Mouse (Mus musculus) G1E (cell line): Measurements from ENCODE around the gene Olfr746. TPM values are rescaled to one million over a fixed set of nuclear protein-coding genes. Genes with fewer than 3 reads are reported as not detected.

Experiments used
- ATAC-seq: 2 replicates; pipeline ENCODE4 v1.8.0; 2016; ENCODE audit warnings: mild to moderate bottlenecking; ENCODE audit not compliant: insufficient number of reproducible peaks, poor library complexity, low FRiP score, severe bottlenecking; ENCODE audit errors: extremely low read depth
- DNase-seq: peaks from one replicate; pipeline ENCODE4 v3.0.0; 2012; ENCODE audit warnings: low spot score
- H3K27me3 ChIP-seq: 2 replicates; pipeline ENCODE4 v1.6.1; 2012; ENCODE audit warnings: mild to moderate bottlenecking, low read length, inconsistent platforms; ENCODE audit not compliant: insufficient read depth
- H3K36me3 ChIP-seq: replicated peaks from 2 replicates; pipeline ENCODE3; 2012; ENCODE audit warnings: mild to moderate bottlenecking, inconsistent platforms
- H3K4me1 ChIP-seq: 2 replicates; pipeline ENCODE4 v1.6.1; 2012; ENCODE audit warnings: low read depth, low read length, inconsistent platforms, mixed read lengths; ENCODE audit not compliant: insufficient read depth
- H3K4me3 ChIP-seq: 2 replicates; pipeline ENCODE4 v1.5.1; 2012; ENCODE audit warnings: low read depth, mild to moderate bottlenecking, inconsistent platforms, low read length, moderate library complexity, mixed read lengths
- H3K9me3 ChIP-seq: replicated peaks from 2 replicates; pipeline ENCODE4 v1.6.1; 2012; ENCODE audit warnings: inconsistent platforms
- CTCF ChIP-seq: IDR thresholded peaks from 2 replicates; pipeline ENCODE4 v1.5.1; 2012; ENCODE audit warnings: low read depth, low read length, inconsistent platforms, mixed read lengths
- GATA1 ChIP-seq: IDR thresholded peaks from 2 replicates; pipeline ENCODE4 v1.6.1; 2012; ENCODE audit warnings: borderline replicate concordance, low read length, inconsistent platforms, mixed read lengths
- GATA2 ChIP-seq: IDR thresholded peaks from 2 replicates; pipeline ENCODE4 v1.6.1; 2012; ENCODE audit warnings: low read depth, low read length, inconsistent platforms, borderline replicate concordance
- POLR2AphosphoS5 ChIP-seq: IDR thresholded peaks from 2 replicates; pipeline ENCODE4 v1.6.1; 2012; ENCODE audit warnings: low read depth, low read length, inconsistent platforms; ENCODE audit not compliant: insufficient replicate concordance
- TAL1 ChIP-seq: conservative IDR thresholded peaks from 2 replicates; pipeline ENCODE4 v1.6.1; 2012; ENCODE audit warnings: low read depth, low read length, inconsistent platforms, mixed read lengths
- polyA plus RNA-seq: library from polyadenylated mRNA; stranded (reverse); fragments of >175 nt; gene quantifications from 2 replicates; pipeline ENCODE4 v1.2.3, GENCODE M21; 2012
- total RNA-seq, 2 experiments: library from RNA; stranded (forward) in 1 of 2; stranded (reverse) in 1 of 2; fragments of 200-1000 nt in 1 of 2; fragments of >200 nt in 1 of 2; fragmentation: Nextera tagmentation in 1 of 2; gene quantifications; 2 replicates each; pipeline ENCODE4 v1.2.3; 2014 to 2017

Gene Olfr746
- total RNA-seq (2014; fragmentation: Nextera tagmentation) = not detected in 2 replicates
- 0.22 TPM in 1 of 2 replicates, not detected in the other for total RNA-seq (2017)
- polyA plus RNA-seq = not detected in 2 replicates

DNA sequence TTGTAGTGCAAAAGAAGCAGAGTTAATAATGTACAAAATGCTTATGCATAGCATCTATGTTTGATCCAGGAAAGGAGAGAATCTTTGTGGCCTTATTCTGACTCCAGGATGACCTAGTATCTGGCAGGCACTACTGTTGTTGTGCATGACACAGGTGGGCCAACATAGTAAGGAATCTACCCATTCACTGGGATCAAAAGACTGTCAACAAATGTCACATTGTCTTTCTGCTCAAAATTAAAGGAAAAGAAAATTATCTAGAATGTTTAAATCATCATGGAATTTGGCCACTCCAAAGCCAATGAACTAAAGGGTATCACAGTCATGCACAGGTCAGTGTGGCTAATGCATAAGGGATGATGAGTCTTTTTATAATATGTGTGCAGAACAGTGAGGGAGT, at the start of gene Olfr746:
TSS of gene Olfr746 (plus strand) at position 301 of the 400 bp plus-strand sequence.
- Histone ChIP-seq H3K4me3 (no peak within 1 kb of the TSS), H3K27me3 (no peaks in the 10 kb centered on the region), H3K9me3 (no peaks in the 10 kb centered on the region), H3K36me3 (no peaks in the 10 kb centered on the region), H3K4me1 (no peaks in the 10 kb centered on the region)
- DNase-seq (no peak), ATAC-seq (no peak)
- TF ChIP-seq CTCF = no peak
- no peak for TF ChIP-seq TAL1
- no peak for TF ChIP-seq GATA1
- no peak for TF ChIP-seq GATA2
- TF ChIP-seq POLR2AphosphoS5 = no peak

DNA sequence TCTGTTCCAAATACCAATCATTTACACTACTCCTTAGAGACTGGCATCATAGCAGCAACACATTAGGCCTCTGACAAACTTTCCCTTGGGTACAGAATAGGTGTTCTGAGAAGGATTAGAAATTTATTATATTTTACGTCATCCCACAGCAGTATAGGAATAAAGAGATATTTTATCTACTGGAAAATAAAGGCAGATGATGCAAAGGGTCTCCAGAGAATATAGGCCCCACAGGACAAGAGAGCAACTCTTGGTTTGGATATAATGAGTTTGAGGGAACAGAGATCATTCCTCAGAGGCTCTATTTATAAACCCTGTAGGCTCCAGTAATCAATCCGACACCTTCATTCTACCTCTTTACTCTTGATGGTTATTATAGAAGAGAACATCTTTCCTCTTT, 32.3 kb upstream of the Olfr746 start, which contains the start of gene Olfr744:
TSS of gene Olfr744 (plus strand) at position 301 of the 400 bp plus-strand sequence.
- Histone ChIP-seq H3K9me3 (no peaks in the 10 kb centered on the region), H3K4me3 (no peak within 1 kb of the TSS), H3K36me3 (no peaks in the 10 kb centered on the region), H3K27me3 (no peaks in the 10 kb centered on the region), H3K4me1 (no peaks in the 10 kb centered on the region)
- ATAC-seq = no peak
- no peak for DNase-seq
- no peak for TF ChIP-seq POLR2AphosphoS5
- TF ChIP-seq CTCF = no peak
- TF ChIP-seq GATA1 = no peak
- no peak for TF ChIP-seq TAL1
- no peak for TF ChIP-seq GATA2

DNA sequence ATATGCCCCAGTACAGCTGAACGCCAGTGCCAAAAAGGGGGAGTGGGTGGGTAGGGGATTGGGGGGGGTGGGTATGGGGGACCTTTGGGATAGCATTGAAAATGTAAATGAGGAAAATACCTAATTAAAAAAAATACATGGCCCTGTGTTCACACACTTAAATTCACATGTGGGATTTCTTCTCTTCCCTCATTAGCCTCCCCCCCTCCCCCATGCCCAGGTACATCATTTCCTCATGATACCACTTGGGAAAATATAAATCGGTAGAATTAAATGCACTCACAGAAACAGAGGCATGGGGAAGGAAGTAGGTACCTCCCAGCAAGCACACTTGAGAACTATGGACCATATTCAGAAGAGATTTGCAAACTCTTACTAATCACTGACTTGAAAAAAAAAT, 7.8 kb upstream of the Olfr746 start, which contains the start of gene Olfr745:
TSS of gene Olfr745 (plus strand) at position 301 of the 400 bp plus-strand sequence.
- DNase-seq (no peak), ATAC-seq (no peak)
- H3K4me1 ChIP-seq = no peaks in the 10 kb centered on the region
- no peaks in the 10 kb centered on the region for H3K36me3 ChIP-seq
- no peak for TF ChIP-seq GATA1
- TF ChIP-seq TAL1 = no peak
- no peak for TF ChIP-seq POLR2AphosphoS5
- TF ChIP-seq GATA2 = no peak
- TF ChIP-seq CTCF = no peak
- no peak within 1 kb of the TSS for H3K4me3 ChIP-seq
- no peaks in the 10 kb centered on the region for H3K9me3 ChIP-seq
- no peaks in the 10 kb centered on the region for H3K27me3 ChIP-seq

DNA sequence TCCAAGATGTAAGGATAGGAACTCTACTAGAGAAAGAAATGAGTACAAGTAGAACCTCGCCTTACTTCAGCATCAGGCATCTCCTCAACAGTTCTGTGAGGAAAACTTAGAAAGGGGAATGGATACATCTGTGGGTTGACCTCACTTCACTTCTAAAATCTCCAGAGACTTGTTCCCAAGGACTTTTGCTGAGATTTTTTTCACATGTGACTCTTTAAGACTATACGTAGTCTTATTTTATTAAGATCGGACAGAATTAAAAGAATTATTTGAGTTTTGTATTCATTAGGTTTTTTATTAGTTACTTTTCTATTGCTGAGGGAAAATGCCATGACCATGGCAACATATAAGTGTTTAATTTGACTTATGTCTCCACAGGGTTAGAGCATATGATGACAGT, 46.2 kb downstream of the Olfr746 start, which contains the start of gene Olfr747:
TSS of gene Olfr747 (minus strand) at position 101 of the 400 bp plus-strand sequence.
- Histone ChIP-seq H3K36me3 (no peaks in the 10 kb centered on the region), H3K9me3 (no peaks in the 10 kb centered on the region), H3K4me1 (no peaks in the 10 kb centered on the region), H3K4me3 (no peak within 1 kb of the TSS), H3K27me3 (no peaks in the 10 kb centered on the region)
- DNase-seq = no peak
- TF ChIP-seq GATA2 = no peak
- no peak for TF ChIP-seq POLR2AphosphoS5
- no peak for TF ChIP-seq TAL1
- TF ChIP-seq CTCF = no peak
- TF ChIP-seq GATA1 = no peak
- no peak for ATAC-seq

Other genes with a start within 250 kb of the Olfr746 start
- gene Olfr738, start 239.5 kb upstream of the Olfr746 start, total RNA-seq (2014; fragmentation: Nextera tagmentation) = not detected in 2 replicates
- not detected in 2 replicates for gene Olfr738, start 239.5 kb upstream of the Olfr746 start, total RNA-seq (2017)
- not detected in 2 replicates for gene Olfr738, start 239.5 kb upstream of the Olfr746 start, polyA plus RNA-seq
- gene Olfr739, start 228.5 kb upstream of the Olfr746 start, total RNA-seq (2014; fragmentation: Nextera tagmentation) = not detected in 2 replicates
- gene Olfr739, start 228.5 kb upstream of the Olfr746 start, total RNA-seq (2017) = 0.05 and 0.17 TPM in 2 replicates
- gene Olfr739, start 228.5 kb upstream of the Olfr746 start, polyA plus RNA-seq = not detected in 2 replicates
- not detected in 2 replicates for gene Olfr740, start 201.5 kb upstream of the Olfr746 start, total RNA-seq (2014; fragmentation: Nextera tagmentation)
- gene Olfr740, start 201.5 kb upstream of the Olfr746 start, total RNA-seq (2017) = 0.06 and 0.11 TPM in 2 replicates
- not detected in 2 replicates for gene Olfr740, start 201.5 kb upstream of the Olfr746 start, polyA plus RNA-seq
- not detected in 2 replicates for gene Olfr741, start 174.3 kb upstream of the Olfr746 start, total RNA-seq (2014; fragmentation: Nextera tagmentation)
- 0.16 TPM in 1 of 2 replicates, not detected in the other for gene Olfr741, start 174.3 kb upstream of the Olfr746 start, total RNA-seq (2017)
- not detected in 2 replicates for gene Olfr741, start 174.3 kb upstream of the Olfr746 start, polyA plus RNA-seq
- not detected in 2 replicates for gene Olfr742, start 143.5 kb upstream of the Olfr746 start, total RNA-seq (2014; fragmentation: Nextera tagmentation)
- 0.11 TPM in 1 of 2 replicates, not detected in the other for gene Olfr742, start 143.5 kb upstream of the Olfr746 start, total RNA-seq (2017)
- gene Olfr742, start 143.5 kb upstream of the Olfr746 start, polyA plus RNA-seq = not detected in 2 replicates
- not detected in 2 replicates for gene Olfr743, start 125.2 kb upstream of the Olfr746 start, total RNA-seq (2014; fragmentation: Nextera tagmentation)
- 0.22 and 0.23 TPM in 2 replicates for gene Olfr743, start 125.2 kb upstream of the Olfr746 start, total RNA-seq (2017)
- gene Olfr743, start 125.2 kb upstream of the Olfr746 start, polyA plus RNA-seq = not detected in 2 replicates
- gene Olfr744, start 32.2 kb upstream of the Olfr746 start, total RNA-seq (2014; fragmentation: Nextera tagmentation) = not detected in 2 replicates
- gene Olfr744, start 32.2 kb upstream of the Olfr746 start, total RNA-seq (2017) = 0.11 TPM in 1 of 2 replicates, not detected in the other
- gene Olfr744, start 32.2 kb upstream of the Olfr746 start, polyA plus RNA-seq = not detected in 2 replicates
- not detected in 2 replicates for gene Olfr745, start 7.7 kb upstream of the Olfr746 start, total RNA-seq (2014; fragmentation: Nextera tagmentation)
- 0.27 TPM in 1 of 2 replicates, not detected in the other for gene Olfr745, start 7.7 kb upstream of the Olfr746 start, total RNA-seq (2017)
- not detected in 2 replicates for gene Olfr745, start 7.7 kb upstream of the Olfr746 start, polyA plus RNA-seq
- gene Olfr747, start 46.1 kb downstream of the Olfr746 start, total RNA-seq (2014; fragmentation: Nextera tagmentation) = not detected in 2 replicates
- not detected in 2 replicates for gene Olfr747, start 46.1 kb downstream of the Olfr746 start, total RNA-seq (2017)
- not detected in 2 replicates for gene Olfr747, start 46.1 kb downstream of the Olfr746 start, polyA plus RNA-seq
- not detected in 2 replicates for gene Olfr748, start 60.3 kb downstream of the Olfr746 start, total RNA-seq (2014; fragmentation: Nextera tagmentation)
- 0.11 and 0.29 TPM in 2 replicates for gene Olfr748, start 60.3 kb downstream of the Olfr746 start, total RNA-seq (2017)
- not detected in 2 replicates for gene Olfr748, start 60.3 kb downstream of the Olfr746 start, polyA plus RNA-seq
- gene Olfr749, start 98.0 kb downstream of the Olfr746 start, total RNA-seq (2014; fragmentation: Nextera tagmentation) = not detected in 2 replicates
- gene Olfr749, start 98.0 kb downstream of the Olfr746 start, total RNA-seq (2017) = 0.11 and 0.46 TPM in 2 replicates
- gene Olfr749, start 98.0 kb downstream of the Olfr746 start, polyA plus RNA-seq = not detected in 2 replicates
- 36.6 and 45.8 TPM in 2 replicates for gene Ttc5, start 138.4 kb downstream of the Olfr746 start, total RNA-seq (2014; fragmentation: Nextera tagmentation)
- gene Ttc5, start 138.4 kb downstream of the Olfr746 start, total RNA-seq (2017) = 43.4 and 45.2 TPM in 2 replicates
- 26.5 and 40.2 TPM in 2 replicates for gene Ttc5, start 138.4 kb downstream of the Olfr746 start, polyA plus RNA-seq
- 8.7 and 10.3 TPM in 2 replicates for gene Ccnb1ip1, start 160.6 kb downstream of the Olfr746 start, total RNA-seq (2014; fragmentation: Nextera tagmentation)
- 6.1 and 8.3 TPM in 2 replicates for gene Ccnb1ip1, start 160.6 kb downstream of the Olfr746 start, total RNA-seq (2017)
- 0.20 and 0.22 TPM in 2 replicates for gene Ccnb1ip1, start 160.6 kb downstream of the Olfr746 start, polyA plus RNA-seq
- gene Parp2, start 160.8 kb downstream of the Olfr746 start, total RNA-seq (2014; fragmentation: Nextera tagmentation) = 130 and 176 TPM in 2 replicates
- 101 and 111 TPM in 2 replicates for gene Parp2, start 160.8 kb downstream of the Olfr746 start, total RNA-seq (2017)
- gene Parp2, start 160.8 kb downstream of the Olfr746 start, polyA plus RNA-seq = 7.2 and 8.2 TPM in 2 replicates
- gene Tep1, start 223.5 kb downstream of the Olfr746 start, total RNA-seq (2014; fragmentation: Nextera tagmentation) = 17.0 and 21.3 TPM in 2 replicates
- gene Tep1, start 223.5 kb downstream of the Olfr746 start, total RNA-seq (2017) = 29.1 and 29.9 TPM in 2 replicates
- gene Tep1, start 223.5 kb downstream of the Olfr746 start, polyA plus RNA-seq = 2.7 and 3.3 TPM in 2 replicates